Mouse (Mus musculus): ENCODE data around the gene Ldb2.

Gene Ldb2

DNA sequence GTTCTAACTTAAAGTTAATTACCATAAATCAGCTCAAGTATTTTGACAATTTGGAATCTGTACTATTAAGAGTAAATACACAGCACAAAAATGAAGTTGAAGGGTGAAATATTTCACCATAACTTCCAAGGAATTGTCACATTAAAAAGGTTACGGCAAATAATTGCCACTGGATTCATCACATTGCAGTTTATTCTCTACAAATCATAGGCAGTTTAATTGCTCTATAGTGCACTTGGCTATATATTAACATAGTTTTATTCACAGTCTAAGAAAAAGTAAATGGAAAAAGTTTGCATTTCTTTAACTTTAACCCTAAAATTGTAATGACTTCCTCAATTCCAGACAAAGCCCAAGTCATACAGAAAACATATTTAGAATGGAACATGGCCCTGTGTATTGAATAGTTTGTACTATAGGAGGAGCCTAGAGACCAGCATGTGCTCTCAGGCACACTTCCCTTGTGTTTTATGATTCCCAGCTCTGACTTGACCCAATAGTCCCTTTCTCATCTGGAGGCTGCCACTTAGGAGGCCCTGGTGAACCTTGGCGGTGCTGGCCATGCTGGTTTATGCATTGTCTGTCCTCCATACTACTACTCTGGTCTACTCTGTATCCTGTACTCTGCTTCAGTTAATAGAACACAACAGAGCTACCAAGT, 255.9 kb downstream of the Ldb2 start:
- no peak for DNase-seq (ENCODE audit: low read depth, low spot score)

DNA sequence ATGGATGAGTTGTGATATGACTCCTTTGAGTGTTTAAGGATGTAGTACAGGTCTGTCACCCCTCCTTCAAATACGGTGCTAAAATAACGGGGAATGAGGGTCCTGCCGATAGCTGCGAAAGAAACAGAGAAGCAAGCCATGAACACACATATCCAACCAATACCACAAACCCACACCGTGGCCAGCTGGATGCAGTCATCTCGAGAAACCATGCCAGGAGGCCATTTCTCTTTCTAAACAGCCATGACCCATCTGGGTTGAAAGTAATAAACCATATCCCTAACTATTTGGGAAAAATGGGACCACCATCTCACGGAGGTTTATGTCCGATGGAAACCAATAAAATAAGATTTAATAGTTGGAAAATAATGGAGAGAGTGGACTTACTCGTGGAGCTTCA, 257.7 kb downstream of the Ldb2 start:
- DNase-seq (ENCODE audit: low read depth, low spot score), result no peak

DNA sequence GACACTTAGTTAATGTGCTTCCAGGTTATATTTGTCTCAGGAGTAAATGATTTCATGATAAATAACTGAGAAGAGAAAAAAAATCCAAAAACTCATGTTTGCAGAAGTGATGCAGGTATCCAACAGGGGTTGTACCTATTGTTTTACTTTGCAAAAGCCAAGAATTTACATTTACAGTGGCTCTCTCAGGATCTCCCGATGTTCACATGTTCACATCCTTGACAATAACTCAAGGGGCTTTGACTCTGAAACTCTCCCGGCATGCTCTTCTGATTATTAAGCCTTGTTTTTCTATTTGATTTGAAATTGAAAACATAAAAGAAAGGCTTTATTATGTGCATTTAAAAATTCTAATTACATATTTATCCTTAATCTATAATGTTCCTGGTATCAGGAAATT, 260.8 kb downstream of the Ldb2 start:
- DNase-seq (ENCODE audit: low read depth, low spot score), result no peak

DNA sequence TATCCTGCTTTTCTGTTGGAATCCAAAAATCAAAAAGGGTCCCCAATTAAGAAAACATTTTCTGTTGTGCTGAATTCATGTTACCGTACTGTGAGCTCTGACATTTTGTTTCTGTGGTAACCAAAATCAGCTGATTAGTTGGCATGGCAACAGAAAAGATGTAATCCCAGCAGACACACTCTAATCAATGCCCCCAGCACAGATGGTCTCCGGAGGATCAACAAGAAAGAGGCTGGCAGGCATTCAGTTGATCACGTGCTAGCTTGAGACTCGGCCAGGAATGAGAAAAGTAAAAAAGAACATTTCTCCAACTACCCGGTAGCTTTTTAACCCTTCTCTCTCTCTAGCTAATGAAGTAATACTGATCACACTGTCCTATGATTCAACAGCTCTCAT, 261.5 kb downstream of the Ldb2 start:
- DNase-seq (ENCODE audit: low read depth, low spot score), result peak; percentile 69

DNA sequence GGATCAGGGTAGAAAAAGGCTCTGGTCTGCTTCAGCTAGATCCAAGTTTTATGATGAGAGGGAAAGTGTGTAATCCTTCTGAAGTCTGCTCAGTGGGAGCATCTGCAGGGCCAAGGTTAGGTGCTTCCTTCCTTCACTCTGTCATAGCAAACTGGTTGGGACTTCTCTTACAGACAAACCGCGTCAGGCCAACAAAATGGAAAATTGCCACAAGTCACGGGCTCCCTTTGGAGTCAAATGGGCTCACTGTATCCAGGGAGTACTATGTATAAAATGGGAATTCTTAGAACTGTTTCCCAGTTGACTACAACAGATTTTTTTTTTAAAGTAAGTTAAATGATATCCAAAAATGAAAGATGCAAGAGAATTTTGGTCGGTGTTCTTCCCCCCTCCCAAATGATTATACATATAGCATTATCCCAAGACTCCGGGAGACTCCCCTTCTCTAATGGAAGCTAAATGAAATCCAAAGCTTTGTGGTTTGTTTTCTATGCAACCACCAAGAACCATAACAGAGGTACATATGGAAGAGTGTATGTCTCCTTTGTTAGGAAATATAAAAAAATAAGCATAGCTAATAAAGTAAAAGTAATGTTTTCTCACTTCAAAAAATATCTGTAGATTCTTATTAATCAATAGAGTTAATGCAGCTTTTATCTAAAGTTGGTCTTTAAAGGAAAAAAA, 262.0 kb downstream of the Ldb2 start:
- no peak for DNase-seq (ENCODE audit: low read depth, low spot score)

DNA sequence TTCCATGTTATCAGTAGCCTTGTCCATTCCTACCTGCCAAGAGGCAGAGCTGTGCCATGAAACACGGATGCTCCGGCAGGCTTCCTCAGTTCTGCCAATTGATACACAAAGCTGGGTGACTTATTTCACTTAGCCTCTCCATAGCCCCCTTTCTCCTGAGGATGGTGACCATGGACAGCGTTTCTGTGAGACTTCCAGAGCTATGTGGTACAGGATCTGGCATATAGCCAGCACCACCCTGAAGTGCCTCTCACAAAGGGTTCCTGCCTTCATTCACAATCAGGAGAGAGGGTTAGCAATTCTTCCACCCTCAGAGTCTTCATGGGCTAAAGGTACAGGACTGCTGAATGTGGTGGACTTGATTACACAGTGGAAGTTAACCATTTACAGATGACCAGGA, 270.0 kb downstream of the Ldb2 start:
- DNase-seq (ENCODE audit: low read depth, low spot score), result no peak

DNA sequence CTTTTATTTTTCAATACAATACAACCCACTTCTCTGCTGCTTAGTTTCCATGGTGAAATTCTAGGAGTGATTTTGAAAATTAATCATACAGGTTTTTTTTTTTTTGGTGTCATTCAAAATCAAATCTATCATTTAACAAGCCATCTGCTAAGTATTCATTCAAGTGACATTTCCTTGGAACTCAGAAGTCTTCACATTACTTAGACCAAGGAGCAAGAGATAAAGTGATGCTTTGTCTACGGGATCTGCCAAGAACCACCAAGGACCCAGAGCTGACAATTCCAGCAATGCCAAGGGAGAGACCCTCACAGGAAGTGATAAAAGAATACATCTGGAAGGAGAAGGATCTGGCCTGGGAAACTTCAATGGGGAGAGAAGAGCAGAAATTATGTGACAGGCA, 270.5 kb downstream of the Ldb2 start:
- DNase-seq (ENCODE audit: low read depth, low spot score), result no peak

DNA sequence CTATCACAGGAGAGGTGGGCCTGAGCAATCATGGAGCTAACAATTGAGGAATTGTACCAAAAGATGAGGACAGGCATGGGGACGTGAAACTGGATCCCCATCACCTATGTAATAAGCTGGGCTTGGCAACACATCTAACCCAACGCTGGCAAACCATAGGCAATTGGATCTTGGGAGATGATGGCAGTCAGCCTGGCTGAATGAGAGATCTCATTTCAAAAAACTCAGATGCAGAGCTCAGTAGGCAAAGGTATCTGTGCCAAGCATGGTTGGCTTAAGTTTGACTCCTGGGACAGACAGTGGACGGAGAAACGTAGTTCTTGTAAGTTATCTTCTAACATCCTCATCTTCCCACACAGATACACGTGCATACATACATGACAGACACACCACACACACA, 294.3 kb downstream of the Ldb2 start:
- DNase-seq (ENCODE audit: low read depth, low spot score), result no peak

DNA sequence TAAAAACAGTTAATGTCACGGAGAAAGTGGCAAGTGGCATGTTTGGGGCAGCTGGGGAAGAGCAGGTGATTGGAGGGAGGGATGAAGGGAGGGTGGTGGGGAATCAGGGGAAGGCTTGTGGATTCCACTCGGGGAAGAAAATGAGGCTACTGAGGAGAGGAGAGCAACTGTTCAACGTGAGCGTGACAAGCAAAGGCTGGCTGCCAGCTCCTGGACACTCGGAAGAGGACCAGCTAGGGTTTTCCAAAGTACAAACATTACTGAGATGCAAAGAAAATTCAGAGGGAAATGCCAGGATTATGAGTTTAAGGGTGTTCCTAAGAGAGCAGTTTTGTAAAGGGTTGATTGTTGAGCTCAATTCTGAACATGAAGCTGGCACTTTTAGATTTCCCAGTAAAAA, 294.7 kb downstream of the Ldb2 start:
- DNase-seq (ENCODE audit: low read depth, low spot score), result no peak

DNA sequence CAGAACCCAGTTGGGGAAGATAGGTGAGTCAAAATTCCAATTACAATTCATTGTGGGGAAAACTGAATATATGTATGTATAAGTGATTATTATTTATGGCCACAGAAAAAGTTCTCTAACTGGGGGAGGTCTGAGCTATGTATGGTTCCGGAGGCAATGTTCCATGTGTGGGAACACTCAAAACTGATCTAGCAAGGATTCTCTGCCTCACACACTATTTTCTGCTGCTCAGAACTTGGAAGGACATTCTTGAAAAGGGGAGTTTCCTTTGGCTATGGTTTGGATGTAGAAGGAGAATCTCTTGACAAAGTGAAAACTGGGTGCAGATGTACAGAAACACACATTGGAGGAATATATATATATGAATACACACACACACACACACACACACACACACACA, 301.3 kb downstream of the Ldb2 start:
- no peak for DNase-seq (ENCODE audit: low read depth, low spot score)

DNA sequence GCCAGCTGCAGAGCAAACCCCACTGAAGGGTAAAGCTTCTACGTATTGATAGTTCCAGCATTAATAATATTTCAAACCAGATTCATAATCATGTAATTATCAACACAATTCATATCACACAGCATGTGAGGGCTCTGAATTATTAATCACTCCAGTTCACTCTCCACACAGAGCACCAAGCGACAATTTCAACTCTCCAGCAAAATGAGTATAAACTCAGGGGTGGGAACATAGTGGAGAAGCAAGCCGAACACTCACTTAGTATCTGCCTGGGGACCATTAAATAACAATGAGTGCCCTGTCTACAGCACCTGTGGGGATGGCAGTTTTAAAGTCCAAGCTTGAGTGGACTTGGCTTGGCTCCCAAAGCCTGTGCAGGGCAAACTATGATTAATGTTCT, 302.6 kb downstream of the Ldb2 start:
- no peak for DNase-seq (ENCODE audit: low read depth, low spot score)

DNA sequence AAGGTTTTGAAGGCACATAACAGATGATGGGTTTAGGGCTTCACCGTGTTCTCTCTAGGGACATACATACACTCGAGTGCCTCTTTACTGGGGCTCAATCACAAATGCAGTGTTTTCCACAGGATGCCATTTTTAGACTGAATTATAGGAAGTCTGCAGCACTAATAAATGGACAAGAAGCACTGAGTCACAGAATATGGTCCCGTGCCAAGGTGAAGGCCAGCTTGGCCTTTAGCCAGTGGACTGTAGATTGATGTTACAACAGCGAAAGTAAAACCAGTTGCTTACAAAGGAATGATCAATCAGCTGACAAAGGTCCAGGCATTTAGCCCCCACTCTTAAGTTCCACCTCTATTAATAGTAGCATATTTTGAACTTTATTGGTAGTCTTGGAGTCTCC, 304.4 kb downstream of the Ldb2 start:
- no peak for DNase-seq (ENCODE audit: low read depth, low spot score)

DNA sequence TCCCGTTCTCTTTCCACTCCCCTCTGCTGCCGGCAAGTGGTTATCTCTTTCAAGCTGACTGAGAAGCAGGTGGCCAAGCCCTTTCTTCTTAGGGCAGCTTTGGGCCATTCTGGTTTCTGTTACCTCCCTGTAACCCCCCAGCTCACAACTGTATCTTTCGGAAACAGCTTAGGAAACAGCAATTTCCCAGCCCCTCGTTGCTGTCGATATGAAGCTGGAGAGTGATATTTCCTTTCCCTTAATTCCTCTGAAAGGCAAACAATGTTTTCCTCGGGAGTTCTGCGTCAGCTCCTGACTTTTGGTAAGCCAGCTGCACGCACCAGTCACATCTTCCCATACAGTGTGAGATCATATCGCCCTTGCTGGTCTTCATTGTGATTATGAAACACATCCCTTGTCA, 305.3 kb downstream of the Ldb2 start:
- DNase-seq (ENCODE audit: low read depth, low spot score), result no peak

DNA sequence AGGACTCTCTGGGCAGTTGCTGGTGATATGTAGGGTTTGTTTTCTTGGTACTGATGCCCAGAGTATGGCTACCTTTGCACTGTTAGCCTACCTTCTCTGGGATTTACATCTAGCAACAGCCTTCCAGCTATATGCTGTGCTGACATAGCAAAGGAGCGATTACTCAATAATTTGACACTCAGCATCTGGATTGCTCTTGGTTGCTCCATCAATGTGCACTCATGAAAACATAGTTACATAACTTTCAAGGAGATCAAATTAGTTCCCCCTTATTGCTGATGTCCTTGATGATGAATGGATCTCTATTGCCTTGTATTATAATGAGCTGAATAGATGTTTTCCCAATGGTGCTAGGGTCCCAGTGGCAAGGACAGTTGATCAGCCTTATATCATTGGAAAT, 308.0 kb downstream of the Ldb2 start:
- DNase-seq (ENCODE audit: low read depth, low spot score), result no peak

DNA sequence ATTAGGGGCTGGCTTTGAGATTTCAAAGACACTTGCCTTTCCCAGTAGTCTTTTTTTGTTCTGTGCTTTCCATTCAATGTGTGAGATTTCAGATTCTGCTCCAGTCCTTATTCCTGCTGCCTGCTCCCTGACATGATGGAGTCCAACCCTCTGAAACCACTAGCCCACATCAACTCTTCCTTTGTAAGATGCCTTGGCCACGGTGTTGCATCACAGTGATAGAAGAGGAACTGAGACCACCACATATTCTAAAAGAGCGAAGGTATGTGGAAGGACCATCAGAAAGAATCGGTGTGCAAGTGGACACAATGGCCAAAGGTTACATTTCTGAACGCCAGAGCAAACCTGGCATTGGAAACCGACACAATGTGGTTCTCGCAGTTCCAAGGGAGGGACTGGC, 309.0 kb downstream of the Ldb2 start:
- DNase-seq (ENCODE audit: low read depth, low spot score), result no peak

DNA sequence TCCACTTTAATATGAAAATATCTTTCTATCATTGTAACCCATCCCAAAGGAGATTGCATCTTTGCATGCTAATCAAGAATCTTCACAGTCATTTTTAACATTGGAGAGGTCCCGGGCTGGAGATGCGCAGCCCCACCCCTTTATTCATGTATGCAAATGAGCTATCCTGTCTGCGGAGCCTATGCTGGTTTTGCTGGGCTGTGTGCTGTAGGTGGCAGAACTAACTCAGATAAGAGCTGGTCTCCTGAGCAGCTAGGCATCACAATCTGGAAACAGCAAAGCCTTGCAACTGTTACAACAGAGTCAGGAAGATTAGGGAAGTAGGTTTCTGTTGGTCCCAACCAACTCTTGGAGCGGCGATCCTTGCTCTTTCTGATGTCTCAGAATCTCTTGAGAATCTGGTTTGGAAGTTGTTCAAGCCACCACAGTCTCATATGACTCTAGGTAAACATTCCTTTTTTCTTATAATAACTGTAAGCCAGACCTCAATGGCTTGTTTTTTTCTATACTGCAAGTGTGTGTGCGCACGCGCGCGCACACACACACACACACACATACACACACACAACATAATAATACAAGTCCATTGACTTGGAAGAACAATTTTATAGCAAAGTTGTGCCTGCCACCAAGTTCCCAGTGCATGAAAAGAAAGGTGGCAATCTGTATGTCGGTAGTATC, 315.9 kb downstream of the Ldb2 start:
- peak; percentile 30 for DNase-seq (ENCODE audit: low read depth, low spot score)

DNA sequence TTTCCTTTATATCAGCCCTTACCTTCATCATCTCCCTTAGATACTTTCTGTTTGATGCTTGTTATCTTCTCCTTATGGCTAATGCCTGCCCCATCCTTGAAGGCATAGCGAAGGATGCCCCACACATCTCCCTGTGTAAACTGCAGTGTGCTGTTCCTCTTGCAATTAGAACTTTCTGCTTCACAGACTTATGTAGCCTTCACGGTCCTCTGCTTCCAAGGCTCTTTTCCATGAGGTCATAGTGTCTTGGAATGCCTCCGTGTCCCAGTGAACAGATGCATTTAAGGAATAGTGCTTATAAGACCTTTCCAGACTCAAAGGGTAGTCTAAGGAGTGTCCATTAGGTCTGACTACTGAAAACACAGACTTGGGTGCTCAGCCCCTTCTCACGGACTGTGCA, 318.1 kb downstream of the Ldb2 start:
- no peak for DNase-seq (ENCODE audit: low read depth, low spot score)

DNA sequence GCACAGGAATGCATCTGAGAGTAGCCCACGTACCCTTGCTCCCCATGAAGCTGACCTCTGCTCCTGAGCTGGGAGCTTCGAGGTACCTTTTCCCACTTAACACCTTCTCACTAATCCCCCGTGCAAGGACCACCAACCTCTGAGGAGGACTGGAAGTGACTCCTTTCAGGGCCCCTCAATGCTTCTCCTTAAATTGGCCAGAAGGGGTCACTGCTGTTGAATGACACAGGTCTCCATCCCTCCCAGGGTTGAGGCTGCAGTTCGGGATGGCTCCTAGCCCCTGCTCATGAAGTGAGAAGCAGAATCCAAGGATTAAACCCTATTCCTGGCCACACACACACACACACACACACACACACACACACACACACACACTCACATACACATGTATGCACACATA, 323.1 kb downstream of the Ldb2 start:
- peak; percentile 26 for DNase-seq (ENCODE audit: low read depth, low spot score)

DNA sequence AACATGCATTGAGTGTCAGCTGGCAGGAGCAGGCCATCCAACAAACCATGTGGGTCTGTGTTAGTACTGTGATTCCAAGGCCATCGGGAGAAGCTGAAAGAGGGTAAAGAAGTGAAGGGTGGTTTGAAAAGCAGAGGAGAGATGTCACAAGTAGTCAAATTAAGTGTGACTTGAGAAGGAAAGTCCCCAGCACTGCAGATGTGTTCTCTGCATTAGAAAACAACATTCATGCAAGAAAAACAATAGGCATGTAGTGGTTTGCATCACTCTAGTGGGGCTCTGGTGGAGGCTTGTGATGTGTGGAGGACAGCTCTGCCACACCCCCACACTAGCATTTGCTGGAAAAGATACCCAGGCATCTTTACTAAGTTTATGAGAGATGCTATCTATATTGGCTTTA, 323.9 kb downstream of the Ldb2 start:
- DNase-seq (ENCODE audit: low read depth, low spot score), result no peak

DNA sequence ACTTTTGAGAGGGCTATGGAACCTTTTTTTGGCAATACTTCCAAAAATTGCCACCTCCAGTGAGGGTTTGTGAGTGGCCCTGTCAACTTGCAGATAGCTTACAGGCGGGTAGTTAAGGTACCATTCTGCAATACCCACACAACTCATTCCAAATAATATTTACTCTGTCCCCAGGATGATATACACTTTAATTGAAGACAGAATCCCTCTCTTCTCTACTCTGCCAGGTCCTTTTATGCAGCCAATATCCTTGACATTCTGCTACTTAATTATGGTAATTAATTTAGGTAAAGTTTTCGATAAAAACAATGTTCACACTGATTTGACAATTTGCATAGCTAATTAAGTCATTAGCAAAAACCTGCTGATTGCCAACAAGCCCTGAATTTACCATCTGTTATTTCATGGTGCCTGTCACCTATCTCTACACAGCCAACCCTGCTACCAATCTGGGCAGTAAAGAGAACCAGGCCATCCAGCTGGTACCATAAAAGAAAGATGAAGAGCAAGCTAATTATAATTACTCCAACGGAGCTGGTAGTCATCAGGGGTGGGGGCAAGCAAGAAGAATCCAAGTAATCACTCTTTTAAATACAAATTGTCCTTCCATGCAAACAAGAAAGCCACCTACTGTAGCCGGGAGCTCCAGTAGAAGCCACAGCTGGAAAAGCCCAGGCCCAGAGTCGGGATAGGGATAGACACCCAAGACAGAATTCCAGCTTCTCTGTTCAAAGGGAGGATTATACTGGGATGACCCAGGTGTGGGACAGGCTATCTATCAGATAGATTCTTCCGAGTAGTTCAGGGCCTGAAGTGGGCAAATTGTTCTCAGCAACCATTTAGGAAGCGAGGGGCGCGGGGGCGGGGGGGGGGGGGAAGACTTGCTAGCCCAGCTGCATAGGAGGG, 325.4 kb downstream of the Ldb2 start:
- DNase-seq (ENCODE audit: low read depth, low spot score), result no peak

DNA sequence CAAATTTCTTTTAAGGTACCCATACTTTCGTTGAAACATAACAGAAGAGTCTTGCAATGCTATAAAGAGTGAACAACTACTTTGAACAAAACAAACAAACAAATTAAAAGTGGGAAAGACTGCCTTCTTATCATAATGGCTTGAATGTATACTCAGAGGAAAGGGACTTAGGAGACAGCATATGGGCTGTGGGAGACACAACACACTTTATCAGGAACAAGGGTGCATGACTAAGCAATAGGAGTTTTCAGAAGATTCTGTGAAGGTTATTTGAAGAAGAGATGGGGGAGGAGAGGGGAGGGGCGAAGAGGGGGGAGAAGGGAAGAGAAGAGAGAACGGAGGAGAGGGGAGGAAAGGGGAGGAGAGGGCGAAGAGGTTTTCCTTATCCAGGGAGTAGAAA, 334.2 kb downstream of the Ldb2 start:
- no peak for DNase-seq (ENCODE audit: low read depth, low spot score)
